Mouse (Mus musculus) cortical plate, adult 2 months (tissue): ENCODE results near the gene Kbtbd3.

Experiments
- CTCF ChIP-seq: fragments of 200-500 bp; IDR thresholded peaks from 2 replicates; pipeline ENCODE4 v1.5.1; 2011; ENCODE audit warnings: mild to moderate bottlenecking, control low read depth, low read length; ENCODE audit not compliant: insufficient read depth; ENCODE audit errors: extremely low read depth
- POLR2A ChIP-seq: fragments of 200-500 bp; IDR thresholded peaks from 2 replicates; pipeline ENCODE4 v1.6.1; 2011; ENCODE audit warnings: mild to moderate bottlenecking, low read length, control low read depth; ENCODE audit not compliant: insufficient read depth; ENCODE audit errors: extremely low read depth

GRCm38 (mm10) chr9:4266881-4267280 is 42.8 kb upstream of the Kbtbd3 start:
- TF ChIP-seq POLR2A (no peak), CTCF (no peak)
